ENCODE assay signal across 7 mouse cellular contexts in the genomic region with DNA sequence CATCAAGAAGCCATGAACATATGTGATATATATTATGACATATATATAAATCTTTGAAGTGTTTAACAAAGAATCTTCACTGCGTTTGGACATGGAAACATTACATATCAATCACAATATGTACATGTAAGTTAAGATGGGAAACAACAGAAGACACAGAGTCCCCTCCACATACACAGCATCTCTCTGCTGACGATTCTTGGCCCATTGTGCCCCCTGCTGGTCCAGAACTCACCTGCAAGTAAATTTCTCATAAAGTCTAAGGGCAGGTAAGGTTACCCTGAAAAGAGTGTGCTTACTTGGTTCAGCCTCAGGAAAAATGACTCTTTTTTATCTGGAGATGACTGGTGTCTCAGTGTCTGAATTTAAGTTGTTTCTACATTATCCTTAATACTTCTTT.
DNase-seq lines count a peak whose midpoint lies in the region; ATAC-seq and TF ChIP-seq lines count a peak whose summit lies in the region.
"Not testable (repeated sequence)": the region's sequence is repeated elsewhere in the genome, so short reads cannot be mapped to it uniquely, and the experiment has no call there.

No protein-coding gene starts in this region.

- not testable (repeated sequence) for TF ChIP-seq EP300 in liver, postnatal 0 days (IDR thresholded peaks at IDR 0.05; ENCODE audit: low read depth)

- H3K4me2 ChIP-seq in liver, postnatal 0 days (ENCODE audit: low read depth, low read length): not testable (repeated sequence)

- not testable (repeated sequence) for ATAC-seq in liver, postnatal 0 days
- ATAC-seq in neutrophil, adult 5-6 weeks (ENCODE audit: extremely low read depth, insufficient number of reproducible peaks, low FRiP score, poor library complexity, severe bottlenecking): peak; percentile 41; the same call in 1 of the 2 replicates

- DNase-seq in CD4-positive, CD25-positive, alpha-beta regulatory T cell, adult 2 months (ENCODE audit: low read depth, low spot score): peak; percentile 67
- peak; percentile 31 for DNase-seq in T-cell, adult 2 months (ENCODE audit: low spot score)
- DNase-seq in adrenal gland, postnatal 36 days: peak; percentile 2 to 6
- DNase-seq in liver, postnatal 0 days: not testable (repeated sequence)
- peak; percentile 35 for DNase-seq in thymus, postnatal 0 days (ENCODE audit: low spot score)
- DNase-seq in thymus, postnatal 36 days: peak; percentile 42 to 55

- not testable (repeated sequence) for H3K4me3 ChIP-seq in liver, postnatal 0 days (ENCODE audit: low read depth, low read length)

- H3K27ac ChIP-seq in liver, postnatal 0 days (ENCODE audit: low read depth): not testable (repeated sequence)

- H3K36me3 ChIP-seq in liver, postnatal 0 days (replicated peaks; ENCODE audit: insufficient read depth, low read length): not testable (repeated sequence)

- not testable (repeated sequence) for H3K9me3 ChIP-seq in liver, postnatal 0 days (ENCODE audit: low read length)

- not testable (repeated sequence) for H3K9ac ChIP-seq in liver, postnatal 0 days (replicated peaks)

- WGBS in liver, postnatal 0 days (ENCODE audit: insufficient replicate concordance): 36% methylated on average over 2 of the region's 2 CpGs

- H3K27me3 ChIP-seq in liver, postnatal 0 days (ENCODE audit: insufficient read depth, low read length): not testable (repeated sequence)

- H3K4me1 ChIP-seq in liver, postnatal 0 days (ENCODE audit: insufficient read depth): not testable (repeated sequence)

- TF ChIP-seq CTCF in liver, postnatal 0 days (IDR thresholded peaks at IDR 0.05; ENCODE audit: low read depth): peak; percentile 40
